Mouse (Mus musculus): ENCODE data around the gene Snx33. TPM values are rescaled to one million over a fixed set of nuclear protein-coding genes. Genes with fewer than 3 reads are reported as not detected.
A peak's percentile ranks its signal among the peaks of the same experiment; 100 is the strongest.

The Snx33 gene
- polyA plus RNA-seq, 2 experiments, result 0.66 to 0.74 TPM

GRCm38 (mm10) chr9:56924651-56925027, 3.5 kb downstream of the Snx33 start:
- Histone ChIP-seq H3K4me2 (ENCODE audit: low read depth) (peak overlapping the region; percentile 33), H3K4me3 (ENCODE audit: insufficient read depth in 1 of 2, low read depth in 2 of 2, low read length in 2 of 2) (peak overlapping the region in 1 of 2 experiments; percentile 6; a peak in 1 of 4 replicates), H3K9ac (replicated peaks) (no peak overlapping the region), H3K36me3 (replicated peaks; ENCODE audit: control insufficient read depth, insufficient read depth, low read depth) (no peaks in the 10 kb centered on the region), H3K27ac (no peak overlapping the region), H3K27me3 (ENCODE audit: control insufficient read depth, insufficient read depth, low read length) (no peaks in the 10 kb centered on the region; the same call in 1 of the 2 replicates), H3K9me3 (ENCODE audit: control insufficient read depth, low read length) (no peaks in the 10 kb centered on the region), H3K4me1 (replicated peaks; ENCODE audit: control insufficient read depth in 2 of 2, insufficient read depth in 2 of 2, low read length in 1 of 2) (peaks cover 0 to 4% of the 10 kb centered on the region in 2 experiments; a peak in 1 of 4 replicates)
- WGBS (ENCODE audit: insufficient replicate concordance), result 15% methylated on average over 7 of the region's 7 CpGs
- ATAC-seq (ENCODE audit: insufficient read depth), result no peak
- TF ChIP-seq CTCF (IDR thresholded peaks at IDR 0.05; ENCODE audit: low read depth), result no peak
- TF ChIP-seq EP300 (IDR thresholded peaks at IDR 0.05; ENCODE audit: low read depth), result no peak
- DNase-seq (ENCODE audit: low read depth in 3 of 3, low spot score in 3 of 3), result no peak

GRCm38 (mm10) chr9:56923841-56924650, 4.1 kb downstream of the Snx33 start:
- no peak for DNase-seq (ENCODE audit: low read depth in 3 of 3, low spot score in 3 of 3)
- 59% methylated on average over 8 of the region's 8 CpGs for WGBS (ENCODE audit: insufficient replicate concordance)

GRCm38 (mm10) chr9:56922746-56923145, 5.4 kb downstream of the Snx33 start:
- no peak for ATAC-seq (ENCODE audit: insufficient read depth)
- Histone ChIP-seq H3K36me3 (replicated peaks; ENCODE audit: control insufficient read depth, insufficient read depth, low read depth) (no peaks in the 10 kb centered on the region), H3K9me3 (ENCODE audit: control insufficient read depth, low read length) (no peaks in the 10 kb centered on the region), H3K4me1 (replicated peaks; ENCODE audit: control insufficient read depth in 2 of 2, insufficient read depth in 2 of 2, low read length in 1 of 2) (peaks cover 0 to 4% of the 10 kb centered on the region in 2 experiments; a peak in 1 of 4 replicates), H3K9ac (replicated peaks) (no peak overlapping the region), H3K27ac (no peak overlapping the region), H3K4me2 (ENCODE audit: low read depth) (no peak overlapping the region), H3K4me3 (ENCODE audit: insufficient read depth in 1 of 2, low read depth in 2 of 2, low read length in 2 of 2) (no peak overlapping the region), H3K27me3 (ENCODE audit: control insufficient read depth, insufficient read depth, low read length) (no peaks in the 10 kb centered on the region)
- DNase-seq (ENCODE audit: low read depth in 3 of 3, low spot score in 3 of 3), result no peak
- 64% methylated on average over 4 of the region's 4 CpGs for WGBS (ENCODE audit: insufficient replicate concordance)
- no peak for TF ChIP-seq CTCF (IDR thresholded peaks at IDR 0.05; ENCODE audit: low read depth)
- TF ChIP-seq EP300 (IDR thresholded peaks at IDR 0.05; ENCODE audit: low read depth), result no peak

More at GRCm38 (mm10) chr9:56923841-56924650, 4.1 kb downstream of the Snx33 start:
- no peak for ATAC-seq (ENCODE audit: insufficient read depth)
- no peak overlapping the region for H3K9ac ChIP-seq (replicated peaks)
- no peaks in the 10 kb centered on the region for H3K36me3 ChIP-seq (replicated peaks; ENCODE audit: control insufficient read depth, insufficient read depth, low read depth)
- H3K9me3 ChIP-seq (ENCODE audit: control insufficient read depth, low read length), result no peaks in the 10 kb centered on the region
- 0 out of 4 replicates have a peak overlapping the region, but pooled peaks of 1 of the 2 experiments have one; percentile 6 for H3K4me3 ChIP-seq (ENCODE audit: insufficient read depth in 1 of 2, low read depth in 2 of 2, low read length in 2 of 2)
- peak overlapping the region; percentile 33 for H3K4me2 ChIP-seq (ENCODE audit: low read depth)
- H3K27ac ChIP-seq, result no peak overlapping the region
- peaks cover 0 to 4% of the 10 kb centered on the region in 2 experiments; a peak in 1 of 4 replicates for H3K4me1 ChIP-seq (replicated peaks; ENCODE audit: control insufficient read depth in 2 of 2, insufficient read depth in 2 of 2, low read length in 1 of 2)
- H3K27me3 ChIP-seq (ENCODE audit: control insufficient read depth, insufficient read depth, low read length), result no peaks in the 10 kb centered on the region; the same call in 1 of the 2 replicates
- TF ChIP-seq EP300 (IDR thresholded peaks at IDR 0.05; ENCODE audit: low read depth) (no peak), CTCF (IDR thresholded peaks at IDR 0.05; ENCODE audit: low read depth) (no peak)

DNA sequence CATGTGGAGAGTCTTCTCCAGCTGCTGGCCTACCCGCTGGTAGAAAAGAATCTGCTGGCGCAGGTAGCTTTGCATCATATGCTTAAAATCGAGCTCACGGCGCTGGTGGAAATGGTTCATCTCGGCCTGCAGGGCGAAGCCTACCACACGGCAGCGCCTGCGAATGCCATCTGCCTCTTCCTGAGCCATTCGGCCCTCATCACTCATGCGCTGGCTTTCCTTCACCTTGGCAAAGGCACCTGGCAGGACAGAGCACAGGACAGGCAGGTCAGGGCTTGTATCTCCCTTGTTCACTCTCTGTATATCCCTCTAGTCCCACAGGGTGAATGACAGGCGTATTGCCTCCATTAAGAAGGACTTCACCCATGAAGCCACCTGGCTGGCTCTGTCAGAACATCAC, 9.7 kb downstream of the Snx33 start:
- ATAC-seq (ENCODE audit: insufficient read depth), result no peak
- no peak overlapping the region for H3K9ac ChIP-seq (replicated peaks)
- no peaks in the 10 kb centered on the region for H3K27me3 ChIP-seq (ENCODE audit: control insufficient read depth, insufficient read depth, low read length)
- no peaks in the 10 kb centered on the region for H3K4me1 ChIP-seq (replicated peaks; ENCODE audit: control insufficient read depth in 2 of 2, insufficient read depth in 2 of 2, low read length in 1 of 2)
- no peak for DNase-seq (ENCODE audit: low read depth in 3 of 3, low spot score in 3 of 3)
- no peaks in the 10 kb centered on the region for H3K36me3 ChIP-seq (replicated peaks; ENCODE audit: control insufficient read depth, insufficient read depth, low read depth)
- TF ChIP-seq CTCF (IDR thresholded peaks at IDR 0.05; ENCODE audit: low read depth), result no peak
- TF ChIP-seq EP300 (IDR thresholded peaks at IDR 0.05; ENCODE audit: low read depth), result no peak
- no peak overlapping the region for H3K4me2 ChIP-seq (ENCODE audit: low read depth)
- H3K9me3 ChIP-seq (ENCODE audit: control insufficient read depth, low read length), result no peaks in the 10 kb centered on the region
- H3K27ac ChIP-seq, result no peak overlapping the region
- H3K4me3 ChIP-seq (ENCODE audit: insufficient read depth in 1 of 2, low read depth in 2 of 2, low read length in 2 of 2), result no peak overlapping the region
- WGBS (ENCODE audit: insufficient replicate concordance), result 86% methylated on average over 13 of the region's 13 CpGs

GRCm38 (mm10) chr9:56917131-56917530, 11.0 kb downstream of the Snx33 start:
- Histone ChIP-seq H3K4me3 (ENCODE audit: insufficient read depth in 1 of 2, low read depth in 2 of 2, low read length in 2 of 2) (no peak overlapping the region), H3K4me2 (ENCODE audit: low read depth) (no peak overlapping the region), H3K9me3 (ENCODE audit: control insufficient read depth, low read length) (no peaks in the 10 kb centered on the region), H3K27me3 (ENCODE audit: control insufficient read depth, insufficient read depth, low read length) (no peaks in the 10 kb centered on the region), H3K27ac (no peak overlapping the region), H3K36me3 (replicated peaks; ENCODE audit: control insufficient read depth, insufficient read depth, low read depth) (no peaks in the 10 kb centered on the region), H3K9ac (replicated peaks) (no peak overlapping the region), H3K4me1 (replicated peaks; ENCODE audit: control insufficient read depth in 2 of 2, insufficient read depth in 2 of 2, low read length in 1 of 2) (no peaks in the 10 kb centered on the region)
- ATAC-seq (ENCODE audit: insufficient read depth), result no peak
- 74% methylated on average over 2 of the region's 2 CpGs for WGBS (ENCODE audit: insufficient replicate concordance)
- TF ChIP-seq EP300 (IDR thresholded peaks at IDR 0.05; ENCODE audit: low read depth) (no peak), CTCF (IDR thresholded peaks at IDR 0.05; ENCODE audit: low read depth) (no peak)
- DNase-seq (ENCODE audit: low read depth in 3 of 3, low spot score in 3 of 3), result no peak
